Mouse (Mus musculus): ENCODE measurements around the gene Ank2.

- TF ChIP-seq GATA1 (IDR thresholded peaks at IDR 0.05; ENCODE audit: low read length) (no peak), TAL1 (IDR thresholded peaks at IDR 0.05; ENCODE audit: low read length) (no peak)
These were observed 273.9 kb downstream of the Ank2 start for GRCm38 (mm10) chr3:127225167-127225798.
